Mouse (Mus musculus) left cerebral cortex, postnatal 25 days (tissue): Measurements from ENCODE around the gene Rps6kb2. TPM values are rescaled to one million over a fixed set of nuclear protein-coding genes. Genes with fewer than 3 reads are reported as not detected.

Experiments
- DNase-seq, 2 experiments: peaks; one replicate each; pipeline ENCODE4 v3.0.0; 2022; ENCODE audit warnings: low spot score in 2 of 2, mixed read lengths in 1 of 2
- intact Hi-C: fragments of 180-260 bp; cut with DNase I; formaldehyde crosslinking; loops from one replicate; pipeline ENCODE4 v1.15.1; 2025
- total RNA-seq, 2 experiments: library from RNA; stranded (reverse); gene quantifications; 2 replicates each; pipeline ENCODE4 v1.2.3; 2021

The Rps6kb2 gene
- total RNA-seq, result 10 to 100 TPM; 28.5 to 32.0 TPM

GRCm38 (mm10) chr19:4162646-4163542 lies at the start of gene Rps6kb2:
Gene Rps6kb2, minus strand, starts transcription at chr19:4163354.
- peak; percentile 98 to 99 for DNase-seq
- intact Hi-C loops, result loop anchor here (2.0 kb wide), 1 partner anchor 36 kb away; no protein-coding TSS in a partner anchor

DNA sequence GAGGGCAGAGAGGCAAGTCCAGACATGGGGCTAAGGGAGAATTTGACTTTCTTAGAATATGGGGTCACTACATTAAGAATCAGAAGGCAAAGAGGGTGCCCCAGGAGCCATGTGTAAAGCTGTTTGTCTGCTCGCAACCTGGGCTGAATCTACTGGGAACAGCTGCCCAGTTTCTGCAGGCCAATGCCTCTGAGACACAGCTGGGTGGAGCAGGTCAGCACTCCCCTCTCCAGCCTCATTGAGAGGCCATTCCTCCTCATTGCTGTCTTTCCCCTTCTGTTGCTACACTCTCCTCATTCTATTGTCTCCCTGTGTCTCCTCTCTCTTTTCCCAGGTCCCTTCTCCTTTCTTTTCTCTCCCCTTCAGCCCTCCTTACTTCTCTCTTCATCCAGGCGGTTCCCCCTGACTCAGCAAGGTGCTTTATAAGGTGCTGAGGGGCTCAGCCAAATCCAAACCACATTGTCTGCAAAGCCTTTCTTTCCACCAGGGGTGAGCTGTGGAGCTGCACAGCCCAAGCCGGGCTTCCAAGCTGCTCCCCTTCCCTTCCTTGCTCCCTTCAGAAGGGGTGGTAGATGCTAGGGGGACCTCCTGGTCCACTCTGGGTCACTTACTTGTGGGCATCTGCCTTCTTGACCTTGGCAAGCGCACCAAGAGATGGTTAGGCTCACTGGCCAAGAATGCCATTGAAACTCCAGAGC lies 48.9 kb upstream of the Rps6kb2 start:
- intact Hi-C loops, result no loop called here

GRCm38 (mm10) chr19:4208563-4208962 lies 45.4 kb upstream of the Rps6kb2 start:
- no peak for DNase-seq
- intact Hi-C loops, result no loop called here

More for the DNA sequence above, 48.9 kb upstream of the Rps6kb2 start:
- no peak for DNase-seq

DNA sequence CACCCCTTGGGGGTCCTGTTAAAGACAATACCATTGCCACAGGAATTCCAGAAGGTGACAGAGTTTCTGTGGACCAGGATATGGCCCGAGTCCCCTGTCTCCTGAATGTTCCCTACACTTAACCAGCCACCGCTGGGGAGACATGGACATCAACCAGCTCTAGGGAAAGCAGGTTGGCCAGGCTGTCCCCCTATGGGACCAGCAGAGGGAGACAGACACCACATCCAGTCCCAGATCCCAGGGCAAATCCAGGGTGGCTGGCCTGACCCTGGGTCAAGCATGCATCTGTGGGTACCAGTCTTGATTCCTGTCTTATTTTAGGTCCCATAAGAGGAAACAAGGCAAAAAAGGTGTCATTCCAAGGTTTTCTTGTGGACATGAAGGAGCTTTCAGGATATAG lies 43.8 kb upstream of the Rps6kb2 start:
- intact Hi-C loops, result loop anchor here (1.0 kb wide), 1 partner anchor 21 kb away; no protein-coding TSS in a partner anchor
- peak; percentile 53 to 62 for DNase-seq

DNA sequence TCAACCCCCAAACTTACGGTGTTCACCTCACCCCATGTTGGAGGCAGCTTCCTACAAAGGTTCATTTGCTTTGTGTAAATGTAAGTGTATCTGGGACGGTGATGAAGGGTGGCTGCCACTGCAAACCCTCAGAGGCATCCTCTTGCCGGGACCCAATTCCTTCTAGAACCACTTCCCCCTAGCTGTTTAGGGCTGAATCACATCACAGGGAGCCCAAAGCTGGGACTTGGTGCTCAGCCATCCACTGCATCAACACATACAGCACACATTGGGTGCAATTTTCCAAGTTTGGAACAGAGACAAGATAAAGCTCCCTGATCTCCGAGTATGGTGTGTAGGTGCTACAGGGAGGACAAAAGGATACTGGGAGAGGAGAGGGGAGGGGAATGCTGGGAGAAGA lies 41.7 kb upstream of the Rps6kb2 start:
- DNase-seq, result peak in 1 of 2 experiments; percentile 35
- intact Hi-C loops, result loop anchor here (5.0 kb wide), 1 partner anchor 78 kb away; the partner anchor contains the start of gene Aip

DNA sequence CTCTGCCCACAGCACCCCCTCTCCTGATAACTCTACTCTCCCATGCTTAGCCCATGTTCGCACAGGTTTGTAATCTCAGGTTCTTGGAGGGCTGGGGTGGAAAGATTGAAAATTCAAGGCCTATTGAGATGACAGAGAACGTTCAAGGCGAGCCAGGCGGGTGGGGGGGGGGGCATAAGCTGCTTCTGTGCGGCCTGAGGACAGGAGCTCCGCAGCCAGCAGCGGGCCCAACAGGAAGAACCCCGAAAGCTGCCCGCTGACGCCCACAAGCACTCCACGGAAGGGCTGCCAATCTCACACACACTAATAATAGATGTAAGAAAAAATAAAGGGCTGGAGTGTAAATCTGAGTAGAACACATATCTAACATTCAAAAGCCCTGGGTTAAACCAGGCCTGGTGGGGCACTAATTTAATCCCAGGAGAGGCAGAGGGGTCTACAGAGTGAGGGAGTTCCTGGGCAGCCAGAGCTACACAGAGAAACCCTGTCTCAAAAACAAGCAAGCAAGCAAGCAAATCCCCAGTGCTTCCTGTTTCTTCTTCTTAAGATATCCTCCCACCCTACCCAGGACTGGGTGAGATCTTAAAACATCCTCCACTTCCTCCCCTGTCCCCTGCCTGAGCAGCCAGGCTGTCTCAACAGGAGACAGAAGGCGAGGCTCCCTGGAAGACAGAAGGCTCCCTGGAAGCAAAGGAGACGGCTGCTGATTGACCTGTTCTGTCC lies 40.6 kb upstream of the Rps6kb2 start:
- intact Hi-C loops, result loop anchor here (5.0 kb wide), 1 partner anchor 76 kb away; the partner anchor contains the start of gene Aip
- DNase-seq, result peak in 1 of 2 experiments; percentile 73

DNA sequence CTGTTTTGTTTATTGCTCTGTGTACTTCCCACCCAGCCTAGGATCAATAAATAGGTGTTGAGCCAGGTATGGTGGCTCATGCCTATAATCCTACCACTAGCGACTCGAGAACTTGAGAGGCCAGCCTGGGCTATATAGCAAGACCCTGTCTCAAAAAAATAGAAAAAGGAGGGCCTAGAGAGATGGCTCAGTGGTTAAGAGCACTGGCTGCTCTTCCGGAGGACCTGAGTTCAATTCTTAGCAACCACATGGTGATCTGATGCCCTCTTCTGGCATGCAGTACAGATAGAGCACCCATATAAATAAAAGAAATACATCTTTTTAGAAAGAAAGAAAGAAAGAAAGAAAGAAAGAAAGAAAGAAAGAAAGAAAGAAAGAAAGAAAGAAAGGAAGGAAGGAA lies 40.0 kb upstream of the Rps6kb2 start:
- DNase-seq, result no peak
- intact Hi-C loops, result loop anchor here (5.0 kb wide), 1 partner anchor 76 kb away; the partner anchor contains the start of gene Aip

DNA sequence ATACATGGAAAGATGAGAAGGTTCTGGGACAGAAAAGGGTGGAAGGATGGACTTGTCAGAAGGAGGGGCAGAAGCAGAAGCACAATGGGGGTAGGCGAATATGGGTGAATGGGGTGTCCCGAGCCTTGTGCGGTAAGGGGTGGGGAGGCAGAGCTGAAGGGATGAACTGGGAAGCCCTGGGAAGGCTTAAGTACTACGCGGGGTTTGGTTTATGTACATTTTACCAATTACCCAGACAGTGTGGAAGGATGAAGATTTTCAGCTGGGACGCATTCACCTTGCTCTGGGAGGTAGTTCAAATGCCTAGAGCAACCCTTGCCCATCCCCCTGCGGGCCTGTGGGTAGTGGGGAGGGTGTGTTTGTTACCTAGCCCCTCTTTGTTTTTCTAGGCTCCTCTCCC lies 39.0 kb upstream of the Rps6kb2 start:
- intact Hi-C loops, result loop anchor here (5.0 kb wide), 1 partner anchor 75 kb away; the partner anchor contains the start of gene Aip

DNA sequence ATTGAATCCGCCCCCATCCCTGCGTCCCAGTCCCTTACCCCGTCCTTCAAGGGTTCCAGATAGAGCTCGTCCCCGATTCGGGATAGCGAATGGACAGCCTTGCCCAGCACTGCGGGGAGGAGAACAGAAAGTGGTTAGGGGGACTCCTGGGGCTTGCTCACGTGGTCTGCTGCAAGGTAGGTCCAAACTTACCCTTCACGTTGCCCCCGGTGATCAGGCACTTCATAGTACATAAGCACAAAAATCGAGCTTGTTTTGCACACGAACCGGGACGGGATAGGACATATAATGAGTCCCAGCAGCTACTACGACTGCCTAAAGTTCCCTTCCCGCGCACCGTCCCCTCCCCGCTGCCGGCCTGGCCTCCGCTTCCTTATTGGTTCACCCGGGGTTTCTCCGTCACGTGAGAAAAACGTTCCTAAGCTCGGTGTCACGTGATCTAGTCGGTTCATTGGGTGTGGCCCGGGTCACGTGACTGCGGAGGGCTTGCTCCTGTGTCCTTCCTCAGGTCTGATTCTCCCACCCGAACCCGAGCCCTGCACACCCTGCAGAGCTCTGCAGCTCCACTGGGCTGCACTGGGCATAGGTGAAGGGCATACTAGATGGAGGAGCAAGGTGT lies 38.2 kb upstream of the Rps6kb2 start, which contains the start of gene Rad9a:
Gene Rad9a (minus strand): TSS at position 372 of the 619 bp plus-strand sequence.
- peak; percentile 96 to 98 for DNase-seq
- intact Hi-C loops, result loop anchor here (1.0 to 5.0 kb wide), 2 partner anchors 9 to 74 kb away; partner anchors contain the start of genes Aip and Ppp1ca

More for the DNA sequence above, 39.0 kb upstream of the Rps6kb2 start:
- no peak for DNase-seq

DNA sequence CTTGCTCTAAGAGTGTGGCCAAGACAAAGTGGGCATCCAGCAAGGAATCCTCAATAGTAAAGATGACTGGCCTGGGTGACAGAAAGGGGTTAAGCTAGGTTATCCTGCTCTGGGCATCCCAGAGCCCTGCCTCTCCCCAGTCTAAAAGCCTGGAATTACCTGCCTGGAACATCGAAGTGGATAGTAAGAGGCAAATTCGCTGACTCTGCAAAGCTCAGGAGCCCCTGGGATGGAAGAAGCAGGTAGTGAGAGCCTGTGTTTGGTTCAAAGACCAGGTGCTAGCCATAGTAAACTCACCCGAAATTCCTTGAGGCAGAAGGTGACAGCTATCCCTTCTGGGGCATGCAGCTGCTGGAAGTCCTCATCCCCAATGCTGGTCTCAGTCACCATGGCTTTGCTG lies 34.0 kb upstream of the Rps6kb2 start:
- intact Hi-C loops, result no loop called here
- DNase-seq, result no peak

- intact Hi-C loops, result no loop called here
These were observed 33.4 kb upstream of the Rps6kb2 start for GRCm38 (mm10) chr19:4196548-4196947.

GRCm38 (mm10) chr19:4196048-4196447 lies 32.9 kb upstream of the Rps6kb2 start:
- intact Hi-C loops, result no loop called here
- DNase-seq, result no peak

More at GRCm38 (mm10) chr19:4196548-4196947, 33.4 kb upstream of the Rps6kb2 start:
- no peak for DNase-seq

DNA sequence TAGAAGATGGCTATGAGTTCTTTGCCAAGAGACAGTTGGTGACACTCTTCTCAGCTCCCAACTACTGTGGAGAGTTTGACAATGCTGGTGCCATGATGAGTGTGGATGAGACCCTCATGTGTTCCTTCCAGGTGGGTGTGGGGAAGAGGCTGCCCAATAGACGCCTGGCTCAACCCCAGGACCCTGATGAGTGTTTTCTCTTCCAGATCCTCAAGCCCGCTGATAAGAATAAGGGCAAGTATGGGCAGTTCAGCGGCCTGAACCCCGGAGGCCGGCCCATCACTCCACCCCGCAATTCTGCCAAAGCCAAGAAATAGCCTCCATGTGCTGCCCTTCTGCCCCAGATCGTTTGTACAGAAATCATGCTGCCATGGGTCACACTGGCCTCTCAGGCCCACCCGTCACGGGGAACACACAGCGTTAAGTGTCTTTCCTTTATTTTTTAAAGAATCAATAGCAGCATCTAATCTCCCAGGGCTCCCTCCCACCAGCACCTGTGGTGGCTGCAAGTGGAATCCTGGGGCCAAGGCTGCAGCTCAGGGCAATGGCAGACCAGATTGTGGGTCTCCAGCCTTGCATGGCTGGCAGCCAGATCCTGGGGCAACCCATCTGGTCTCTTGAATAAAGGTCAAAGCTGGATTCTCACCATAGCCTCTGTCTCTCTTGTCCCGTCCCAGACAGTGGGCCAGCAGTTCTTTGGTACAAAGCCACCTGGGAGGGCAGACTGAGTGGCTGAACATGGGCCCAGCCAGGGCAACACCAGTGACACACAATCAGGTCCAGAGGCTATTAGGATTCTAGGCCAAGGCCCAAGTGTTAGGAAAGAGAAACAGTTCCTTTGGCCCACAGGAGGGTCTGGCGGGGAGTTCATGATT lies 31.9 kb upstream of the Rps6kb2 start:
- intact Hi-C loops, result no loop called here
- no peak for DNase-seq

- DNase-seq, result no peak
- intact Hi-C loops, result no loop called here
These were observed 31.0 kb upstream of the Rps6kb2 start for GRCm38 (mm10) chr19:4194021-4194724.

DNA sequence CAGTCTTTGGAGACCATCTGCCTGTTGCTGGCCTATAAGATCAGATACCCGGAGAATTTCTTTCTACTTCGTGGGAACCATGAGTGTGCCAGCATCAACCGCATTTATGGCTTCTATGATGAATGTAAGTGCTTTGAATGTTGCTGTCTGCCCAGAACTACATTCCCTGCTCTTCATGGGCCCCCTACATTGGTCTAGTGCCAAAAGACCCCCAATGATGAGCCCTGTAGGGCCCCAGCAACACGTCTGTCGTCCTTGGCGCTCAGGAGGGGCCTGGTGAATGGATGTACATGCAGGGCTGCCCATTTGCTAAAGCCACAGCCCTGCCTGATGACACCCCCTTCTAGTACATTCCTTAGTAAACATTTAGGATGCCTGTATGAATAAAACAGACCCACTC lies 30.0 kb upstream of the Rps6kb2 start:
- intact Hi-C loops, result loop anchor here (2.0 kb wide), 1 partner anchor 24 kb away; no protein-coding TSS in a partner anchor

DNA sequence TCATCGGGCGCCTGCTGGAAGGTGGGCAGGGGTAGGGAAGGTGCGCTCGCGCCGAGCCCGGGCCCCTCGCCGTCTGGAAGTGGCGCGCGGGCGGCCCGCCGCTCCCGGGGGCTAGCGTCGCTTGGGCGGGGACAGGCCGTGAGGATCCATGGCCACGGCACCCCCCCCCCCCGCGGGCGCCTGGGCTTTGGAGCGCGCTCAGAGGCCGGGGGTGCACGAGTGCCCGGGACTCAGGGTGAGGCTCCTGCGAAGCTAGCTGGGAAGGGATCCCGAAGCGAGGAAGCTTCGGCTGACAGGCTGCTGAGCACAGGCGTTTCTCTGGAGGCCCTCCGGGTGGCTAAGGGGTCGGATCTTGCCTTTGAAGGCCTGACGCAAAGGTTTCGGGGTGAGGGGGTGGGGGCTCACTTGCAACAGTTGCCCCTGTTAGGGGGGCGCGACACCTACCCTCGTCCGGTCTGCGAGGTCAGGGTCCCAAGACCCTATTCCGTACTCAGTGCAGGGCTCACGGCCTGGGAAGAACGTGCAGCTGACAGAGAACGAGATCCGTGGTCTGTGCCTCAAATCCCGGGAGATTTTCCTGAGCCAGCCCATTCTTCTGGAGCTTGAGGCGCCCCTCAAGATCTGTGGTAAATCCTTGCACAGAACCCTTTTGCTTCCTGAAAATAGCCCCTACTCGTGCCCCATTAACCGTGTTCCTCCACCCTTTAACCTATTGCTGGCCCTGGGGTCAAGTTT lies 29.3 kb upstream of the Rps6kb2 start:
- intact Hi-C loops, result loop anchor here (1.0 to 2.0 kb wide), 2 partner anchors 9 to 24 kb away; partner anchors contain the start of gene Rad9a
- no peak for DNase-seq

More for the DNA sequence above, 30.0 kb upstream of the Rps6kb2 start:
- no peak for DNase-seq
